Mouse (Mus musculus) hindbrain, postnatal 0 days (tissue): ENCODE measurements at regions not wholly inside any gene's neighbourhood (a gene's known extent, or its start where the extent isn't known, plus 50 kb on each side); places are given as distances from the start of the nearest gene placed in this dataset.

Experiments used
- ATAC-seq: fragments of 200-750 bp; cut with Nextera tagmentation; 2 replicates; pipeline ENCODE4 v1.8.0; 2017; ENCODE audit warnings: mild to moderate bottlenecking, moderate TSS enrichment, moderate library complexity
- DNase-seq: peaks from one replicate; pipeline ENCODE4 v3.0.0-alpha.2; 2015; ENCODE audit warnings: low spot score
- H3K27ac ChIP-seq: fragments of 300-500 bp; sonication (generic); 2 replicates; pipeline ENCODE4 v1.5.1; 2014; ENCODE audit warnings: mild to moderate bottlenecking
- H3K27me3 ChIP-seq: fragments of 300-500 bp; sonication (generic); 2 replicates; pipeline ENCODE4 v1.6.1; 2014; ENCODE audit warnings: low read length, mixed read lengths; ENCODE audit not compliant: insufficient read depth
- H3K36me3 ChIP-seq: fragments of 300-500 bp; sonication (generic); 2 replicates; pipeline ENCODE4 v1.6.1; 2014; ENCODE audit warnings: low read length, mixed read lengths; ENCODE audit not compliant: insufficient read depth
- H3K4me1 ChIP-seq: fragments of 300-500 bp; sonication (generic); 2 replicates; pipeline ENCODE4 v1.6.1; 2014; ENCODE audit warnings: antibody characterized with exemption, low read length, mixed read lengths; ENCODE audit not compliant: insufficient read depth
- H3K4me2 ChIP-seq: fragments of 300-500 bp; sonication (generic); 2 replicates; pipeline ENCODE4 v1.6.1; 2014; ENCODE audit warnings: low read depth, mild to moderate bottlenecking, low read length, moderate library complexity, mixed read lengths
- H3K4me3 ChIP-seq: fragments of 300-500 bp; sonication (generic); 2 replicates; pipeline ENCODE4 v1.5.1; 2014; ENCODE audit warnings: low read length
- H3K9ac ChIP-seq: fragments of 300-500 bp; sonication (generic); replicated peaks from 2 replicates; pipeline ENCODE4 v1.6.1; 2014; ENCODE audit warnings: mild to moderate bottlenecking, low read length, moderate library complexity, mixed read lengths
- H3K9me3 ChIP-seq: fragments of 300-500 bp; sonication (generic); 2 replicates; pipeline ENCODE4 v1.6.1; 2016; ENCODE audit warnings: low read length, mixed read lengths
- CTCF ChIP-seq: IDR thresholded peaks from 2 replicates; pipeline ENCODE4 v1.5.1; 2016; ENCODE audit warnings: antibody characterized with exemption, control low read depth, low read depth
- WGBS: fragments of 180-500 bp; shearing (Covaris S2); extraction: QIAGEN DNeasy Blood & Tissue Kit; methylation state at CpG from one replicate; pipeline ENCODE4 v1.1.7; 2014; 5-methylcytosine and 5-hydroxymethylcytosine counted together

DNA sequence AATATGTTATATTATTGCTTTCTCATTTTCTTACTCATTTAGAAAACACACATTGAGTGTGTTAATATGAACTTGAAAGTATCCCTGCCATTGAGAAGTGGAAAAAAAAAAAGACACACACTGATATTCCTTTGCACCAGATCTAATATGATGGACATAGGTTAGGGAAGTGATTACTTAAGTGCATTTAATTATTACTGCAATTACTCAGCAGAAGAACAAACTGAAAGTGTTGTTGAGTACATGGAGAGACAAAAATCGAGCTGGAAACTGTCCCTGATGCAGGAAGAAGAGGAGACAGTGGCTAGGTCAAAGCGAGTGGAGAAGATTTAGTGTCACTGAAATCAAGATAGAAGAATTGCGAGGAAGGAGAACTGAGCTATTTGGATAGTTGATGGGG, 88.8 kb upstream of the Vgll3 start:
- no peak overlapping the region for H3K27ac ChIP-seq
- H3K36me3 ChIP-seq: no peaks in the 10 kb centered on the region
- H3K4me1 ChIP-seq: no peaks in the 10 kb centered on the region
- no peak overlapping the region for H3K4me2 ChIP-seq
- H3K9ac ChIP-seq: no peak overlapping the region
- TF ChIP-seq CTCF: no peak
- 73% methylated on average over 3 of the region's 3 CpGs for WGBS
- DNase-seq: no peak
- no peaks in the 10 kb centered on the region for H3K9me3 ChIP-seq
- H3K27me3 ChIP-seq: no peaks in the 10 kb centered on the region
- no peak overlapping the region for H3K4me3 ChIP-seq
- no peak for ATAC-seq

GRCm38 (mm10) chr16:65729322-65729721, 85.7 kb upstream of the Vgll3 start:
- Histone ChIP-seq H3K36me3 (no peaks in the 10 kb centered on the region), H3K4me3 (no peak overlapping the region), H3K4me2 (no peak overlapping the region), H3K27me3 (no peaks in the 10 kb centered on the region), H3K4me1 (no peaks in the 10 kb centered on the region), H3K9me3 (no peaks in the 10 kb centered on the region), H3K27ac (no peak overlapping the region), H3K9ac (no peak overlapping the region)
- no peak for TF ChIP-seq CTCF
- WGBS: 43% methylated on average over 4 of the region's 4 CpGs
- DNase-seq: peak; percentile 5
- 0 out of 2 replicates have a peak, but pooled peaks have one; percentile 21 for ATAC-seq

- no peak for TF ChIP-seq CTCF
- DNase-seq (no peak), ATAC-seq (no peak)
- Histone ChIP-seq H3K4me2 (no peak overlapping the region), H3K27ac (no peak overlapping the region), H3K27me3 (no peaks in the 10 kb centered on the region), H3K4me3 (no peak overlapping the region), H3K4me1 (no peaks in the 10 kb centered on the region), H3K36me3 (no peaks in the 10 kb centered on the region), H3K9ac (no peak overlapping the region), H3K9me3 (no peaks in the 10 kb centered on the region)
- 95% methylated on average over 3 of the region's 3 CpGs for WGBS
Observed at GRCm38 (mm10) chr16:65739652-65740051, 75.4 kb upstream of the Vgll3 start.

- no peak overlapping the region for H3K27ac ChIP-seq
- DNase-seq: no peak
- TF ChIP-seq CTCF: no peak
Observed at GRCm38 (mm10) chr16:65742951-65743350, 72.1 kb upstream of the Vgll3 start.

DNA sequence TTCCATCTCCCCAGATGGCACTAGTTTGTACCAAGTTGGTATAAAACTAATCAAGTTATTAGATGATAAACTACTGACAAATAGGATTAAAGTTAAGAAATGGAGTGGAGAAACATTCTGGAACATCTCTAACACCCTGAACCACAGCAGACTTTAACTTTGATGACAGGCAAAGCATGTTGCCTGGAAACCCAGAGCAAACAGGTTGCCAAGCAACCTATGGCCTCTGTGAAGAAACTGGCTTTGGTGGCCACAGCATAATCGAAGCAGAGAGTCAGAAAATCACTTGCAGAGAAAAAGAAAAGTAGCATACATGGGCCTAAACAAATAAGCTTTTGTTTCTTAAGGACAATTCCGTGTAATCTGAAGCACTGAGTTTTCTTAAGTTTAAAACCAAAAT, 59.4 kb upstream of the Vgll3 start:
- DNase-seq (peak; percentile 35), ATAC-seq (peak; percentile 38; the same call in 1 of the 2 replicates)
- Histone ChIP-seq H3K9ac (no peak overlapping the region), H3K4me2 (no peak overlapping the region), H3K4me3 (no peak overlapping the region), H3K27ac (no peak overlapping the region), H3K4me1 (no peaks in the 10 kb centered on the region), H3K36me3 (no peaks in the 10 kb centered on the region), H3K27me3 (no peaks in the 10 kb centered on the region), H3K9me3 (no peaks in the 10 kb centered on the region)
- WGBS: 18% methylated on average over 2 of the region's 2 CpGs
- TF ChIP-seq CTCF: no peak

More at GRCm38 (mm10) chr16:65742951-65743350, 72.1 kb upstream of the Vgll3 start:
- Histone ChIP-seq H3K27me3 (no peaks in the 10 kb centered on the region), H3K4me3 (no peak overlapping the region), H3K4me1 (no peaks in the 10 kb centered on the region), H3K36me3 (no peaks in the 10 kb centered on the region), H3K9me3 (no peaks in the 10 kb centered on the region), H3K4me2 (no peak overlapping the region), H3K9ac (no peak overlapping the region)
- ATAC-seq: no peak
